Mouse (Mus musculus): ENCODE measurements at regions not wholly inside any gene's neighbourhood (a gene's known extent, or its start where the extent isn't known, plus 50 kb on each side); places are given as distances from the start of the nearest gene placed in this dataset.

DNA sequence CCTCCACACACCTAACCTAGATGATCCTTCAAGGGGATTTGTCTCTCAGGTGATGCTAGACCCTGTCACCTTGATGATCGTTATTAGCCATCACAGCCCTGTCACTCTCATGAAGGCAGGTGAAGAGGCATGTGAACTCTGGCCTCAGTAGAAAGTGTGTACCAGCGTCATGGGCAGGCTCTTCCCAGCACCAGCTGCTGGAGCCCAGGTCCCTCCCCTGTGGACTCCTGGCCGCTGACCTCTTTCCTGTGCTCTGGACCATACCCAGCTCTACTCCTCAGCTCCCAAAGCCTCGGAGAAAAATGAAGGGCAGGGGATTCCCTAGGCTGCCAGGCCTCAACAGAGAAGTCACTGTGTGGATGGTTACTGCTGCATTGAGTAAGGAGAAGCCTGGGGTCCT, 253.3 kb upstream of the Sulf2 start:
- no peak for TF ChIP-seq CTCF (IDR thresholded peaks at IDR 0.05; ENCODE audit: borderline replicate concordance, extremely low read depth, insufficient read depth, insufficient read length)
- no peak for TF ChIP-seq POLR2A (IDR thresholded peaks at IDR 0.05; ENCODE audit: borderline replicate concordance, extremely low read depth, insufficient read depth, insufficient read length, poor library complexity, severe bottlenecking)

All from brain, embryonic 14.5 days (tissue).